Mouse (Mus musculus): ENCODE measurements around the gene Snrpd2. TPM values are rescaled to one million over a fixed set of nuclear protein-coding genes. Genes with fewer than 3 reads are reported as not detected.

Gene Snrpd2
- polyA plus RNA-seq, 1 experiment from 2014 or later: 97.8 TPM

DNA sequence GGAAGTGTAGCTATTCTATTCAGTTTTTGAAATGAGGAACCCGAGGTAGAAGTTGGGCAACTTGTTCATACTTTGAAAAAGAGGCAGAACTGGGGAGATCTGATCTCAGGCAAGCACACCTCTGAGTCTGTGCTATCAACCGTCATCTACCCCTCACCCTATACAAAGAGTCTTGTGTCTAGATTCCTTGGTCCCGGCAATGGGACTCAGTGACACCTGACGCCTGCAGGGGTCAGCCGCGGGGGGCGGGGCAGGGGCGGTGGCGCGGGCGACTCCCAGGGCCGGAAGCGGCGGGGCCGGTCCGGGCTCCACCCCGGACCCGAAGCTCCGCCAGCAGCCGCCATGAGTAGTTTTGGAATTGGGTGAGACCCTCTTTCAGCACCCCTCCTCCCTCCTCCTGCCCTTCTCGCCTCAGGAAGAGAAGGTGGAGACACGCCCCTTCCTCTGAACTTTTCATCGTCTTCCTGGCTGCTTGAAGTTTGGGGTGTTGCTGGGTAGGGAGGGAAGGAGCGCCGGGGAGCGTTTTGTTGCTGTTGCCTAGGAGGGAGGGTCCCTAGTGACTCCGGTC lies 31.4 kb downstream of the Snrpd2 start:
- Histone ChIP-seq H3K27ac (no peak overlapping the region), H3K4me1 (peaks cover 66% of the 10 kb centered on the region), H3K9me3 (replicated peaks) (no peaks in the 10 kb centered on the region), H3K4me2 (peak overlapping the region; percentile 87), H3K4me3 (peak overlapping the region; percentile 67), H3K9ac (peak overlapping the region; percentile 71), H3K36me3 (peaks cover 6% of the 10 kb centered on the region), H3K27me3 (replicated peaks) (peaks cover 47% of the 10 kb centered on the region)
- ATAC-seq: peak; percentile 33; the same call in 1 of the 2 replicates
- under 1% methylated on average over 27 of the region's 27 CpGs for WGBS (ENCODE audit: insufficient replicate concordance)

DNA sequence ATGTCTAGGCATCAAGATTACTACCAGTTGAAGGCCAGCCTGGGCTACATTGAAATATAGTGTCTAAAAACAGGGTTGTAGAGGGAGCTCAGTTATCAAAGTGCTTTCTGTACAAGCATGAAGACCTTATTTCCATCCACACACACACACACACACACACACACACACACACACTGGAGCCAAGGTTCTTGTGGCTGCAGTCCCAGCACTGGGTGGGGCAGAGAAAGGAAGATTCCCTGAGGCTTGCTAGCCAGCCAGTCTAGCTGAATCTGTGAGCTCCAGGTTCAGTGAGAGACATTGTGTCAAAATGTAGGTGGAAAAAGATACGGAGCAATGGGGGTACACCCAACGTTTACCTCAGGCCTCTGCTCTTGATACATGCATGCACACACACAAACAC lies 34.7 kb downstream of the Snrpd2 start:
- no peak overlapping the region for H3K27ac ChIP-seq
- WGBS (ENCODE audit: insufficient replicate concordance): 75% methylated on average over 2 of the region's 2 CpGs
- H3K9me3 ChIP-seq (replicated peaks): no peaks in the 10 kb centered on the region
- H3K36me3 ChIP-seq: peaks cover 10% of the 10 kb centered on the region
- peaks cover 38% of the 10 kb centered on the region for H3K4me1 ChIP-seq
- ATAC-seq: no peak
- H3K4me2 ChIP-seq: no peak overlapping the region
- no peak overlapping the region for H3K4me3 ChIP-seq
- H3K9ac ChIP-seq: no peak overlapping the region
- peaks cover 14% of the 10 kb centered on the region for H3K27me3 ChIP-seq (replicated peaks)

- WGBS (ENCODE audit: insufficient replicate concordance): 81% methylated on average over 6 of the region's 6 CpGs
- Histone ChIP-seq H3K36me3 (peaks cover 10% of the 10 kb centered on the region), H3K4me3 (no peak overlapping the region), H3K9ac (no peak overlapping the region; the same call in 1 of the 2 replicates), H3K4me1 (peaks cover 33% of the 10 kb centered on the region), H3K4me2 (no peak overlapping the region), H3K27ac (no peak overlapping the region), H3K9me3 (replicated peaks) (no peaks in the 10 kb centered on the region), H3K27me3 (replicated peaks) (peaks cover 9% of the 10 kb centered on the region; the same call in 1 of the 2 replicates)
- ATAC-seq: no peak
Observed at GRCm38 (mm10) chr7:19184758-19185157, 35.2 kb downstream of the Snrpd2 start.

DNA sequence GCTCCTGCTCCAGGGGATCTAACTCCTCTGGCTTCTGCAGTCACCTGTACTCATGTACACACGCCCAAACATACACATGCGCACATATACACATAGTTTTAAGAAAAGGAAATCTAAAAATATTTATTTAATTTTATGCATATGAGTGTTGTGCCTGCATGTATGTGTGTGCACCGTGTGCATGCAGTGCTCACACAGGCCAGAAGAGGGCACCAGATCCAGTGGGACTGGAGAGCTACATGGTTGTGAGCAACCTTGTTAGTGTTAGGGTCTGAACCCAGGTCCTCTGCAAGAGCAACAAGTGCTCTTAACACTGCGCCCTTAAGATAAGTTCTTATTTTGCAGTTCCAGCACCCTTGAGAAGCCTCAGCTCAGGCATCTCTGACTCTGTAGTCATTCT lies 45.2 kb downstream of the Snrpd2 start:
- Histone ChIP-seq H3K27me3 (replicated peaks) (no peaks in the 10 kb centered on the region), H3K36me3 (peaks cover 46% of the 10 kb centered on the region), H3K9me3 (replicated peaks) (peaks cover 4% of the 10 kb centered on the region; the same call in 1 of the 2 replicates), H3K4me3 (no peak overlapping the region), H3K4me1 (0 out of 2 replicates have a peak, but pooled peaks cover 3% of the 10 kb centered on the region), H3K27ac (no peak overlapping the region), H3K4me2 (no peak overlapping the region), H3K9ac (no peak overlapping the region)
- ATAC-seq: no peak
- 79% methylated on average over 4 of the region's 4 CpGs for WGBS (ENCODE audit: insufficient replicate concordance)

DNA sequence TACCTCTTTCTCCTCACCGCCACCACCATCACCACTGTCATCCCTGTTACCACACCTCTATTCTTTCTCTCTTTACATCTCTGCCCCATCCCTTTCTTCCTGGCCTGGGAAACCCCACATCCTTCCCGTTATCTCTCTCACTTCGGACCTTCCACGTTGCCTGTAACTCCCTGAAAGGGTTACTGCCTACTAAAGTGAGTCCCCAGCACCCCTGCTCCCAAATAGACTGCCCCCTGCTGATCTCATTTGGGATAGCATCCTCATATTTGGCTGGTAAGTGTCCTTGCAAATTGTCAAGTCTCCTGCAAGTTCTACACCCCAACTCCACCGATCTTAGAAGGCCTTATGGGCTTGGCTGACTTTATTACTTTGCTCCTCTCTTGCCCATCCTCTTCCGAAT lies 47.2 kb downstream of the Snrpd2 start:
- Histone ChIP-seq H3K4me2 (no peak overlapping the region), H3K27me3 (replicated peaks) (no peaks in the 10 kb centered on the region), H3K9me3 (replicated peaks) (peaks cover 4% of the 10 kb centered on the region; the same call in 1 of the 2 replicates), H3K4me3 (no peak overlapping the region), H3K36me3 (peaks cover 39% of the 10 kb centered on the region), H3K4me1 (peaks cover 3% of the 10 kb centered on the region), H3K27ac (no peak overlapping the region), H3K9ac (no peak overlapping the region)
- 50% methylated on average over 6 of the region's 6 CpGs for whole genome bisulfite sequencing (ENCODE audit: insufficient replicate concordance)
- no peak for ATAC-seq

DNA sequence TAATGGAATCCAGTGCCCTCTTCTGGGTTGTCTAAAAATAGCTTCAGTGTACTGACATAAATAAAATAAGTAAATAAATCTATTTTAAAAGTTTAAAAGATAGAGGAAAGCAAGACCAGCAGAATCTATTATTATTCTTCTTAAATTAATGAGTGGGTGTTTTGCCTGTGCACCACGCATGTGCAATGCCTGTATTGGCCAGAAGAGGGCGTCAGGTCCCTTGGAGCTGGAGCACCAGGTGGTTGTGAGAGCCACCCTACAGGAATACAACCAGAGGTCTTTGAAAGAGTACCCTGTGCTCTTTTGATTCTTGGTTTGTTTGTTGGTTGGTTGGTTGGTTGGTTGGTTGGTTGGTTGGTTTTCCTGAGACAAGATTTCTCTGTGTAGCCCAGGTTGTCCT lies 48.5 kb downstream of the Snrpd2 start:
- WGBS (ENCODE audit: insufficient replicate concordance): 20% methylated on average over 2 of the region's 2 CpGs
- Histone ChIP-seq H3K4me2 (no peak overlapping the region), H3K27me3 (replicated peaks) (no peaks in the 10 kb centered on the region), H3K9me3 (replicated peaks) (peaks cover 4% of the 10 kb centered on the region; the same call in 1 of the 2 replicates), H3K27ac (no peak overlapping the region), H3K4me1 (peaks cover 11% of the 10 kb centered on the region), H3K36me3 (peaks cover 32% of the 10 kb centered on the region), H3K9ac (no peak overlapping the region), H3K4me3 (no peak overlapping the region)
- no peak for ATAC-seq

DNA sequence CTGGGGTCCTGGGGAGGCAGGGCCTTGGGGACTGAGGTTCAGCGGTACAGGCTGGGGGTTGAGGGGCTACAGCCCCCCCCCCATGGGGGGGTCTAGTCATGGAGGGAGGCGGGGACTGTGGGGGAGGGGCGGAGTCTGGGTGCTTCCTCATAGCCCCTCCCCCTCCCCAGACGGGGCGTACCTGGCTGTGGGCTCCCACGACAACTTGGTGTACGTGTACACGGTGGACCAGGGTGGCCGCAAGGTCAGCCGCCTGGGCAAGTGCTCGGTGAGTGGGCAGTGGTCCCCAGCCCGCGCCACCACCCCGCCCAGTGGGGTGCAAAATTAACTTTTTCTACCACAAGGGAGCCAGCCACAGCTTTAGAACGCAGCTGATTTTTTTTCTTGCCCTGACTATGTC lies 52.1 kb downstream of the Snrpd2 start:
- Histone ChIP-seq H3K36me3 (peaks cover 32% of the 10 kb centered on the region), H3K9ac (no peak overlapping the region), H3K27me3 (replicated peaks) (no peaks in the 10 kb centered on the region), H3K9me3 (replicated peaks) (no peaks in the 10 kb centered on the region), H3K27ac (no peak overlapping the region), H3K4me1 (peaks cover 11% of the 10 kb centered on the region), H3K4me2 (no peak overlapping the region), H3K4me3 (no peak overlapping the region)
- ATAC-seq: 0 out of 2 replicates have a peak, but pooled peaks have one; percentile 16
- 69% methylated on average over 15 of the region's 15 CpGs for whole genome bisulfite sequencing (ENCODE audit: insufficient replicate concordance)

DNA sequence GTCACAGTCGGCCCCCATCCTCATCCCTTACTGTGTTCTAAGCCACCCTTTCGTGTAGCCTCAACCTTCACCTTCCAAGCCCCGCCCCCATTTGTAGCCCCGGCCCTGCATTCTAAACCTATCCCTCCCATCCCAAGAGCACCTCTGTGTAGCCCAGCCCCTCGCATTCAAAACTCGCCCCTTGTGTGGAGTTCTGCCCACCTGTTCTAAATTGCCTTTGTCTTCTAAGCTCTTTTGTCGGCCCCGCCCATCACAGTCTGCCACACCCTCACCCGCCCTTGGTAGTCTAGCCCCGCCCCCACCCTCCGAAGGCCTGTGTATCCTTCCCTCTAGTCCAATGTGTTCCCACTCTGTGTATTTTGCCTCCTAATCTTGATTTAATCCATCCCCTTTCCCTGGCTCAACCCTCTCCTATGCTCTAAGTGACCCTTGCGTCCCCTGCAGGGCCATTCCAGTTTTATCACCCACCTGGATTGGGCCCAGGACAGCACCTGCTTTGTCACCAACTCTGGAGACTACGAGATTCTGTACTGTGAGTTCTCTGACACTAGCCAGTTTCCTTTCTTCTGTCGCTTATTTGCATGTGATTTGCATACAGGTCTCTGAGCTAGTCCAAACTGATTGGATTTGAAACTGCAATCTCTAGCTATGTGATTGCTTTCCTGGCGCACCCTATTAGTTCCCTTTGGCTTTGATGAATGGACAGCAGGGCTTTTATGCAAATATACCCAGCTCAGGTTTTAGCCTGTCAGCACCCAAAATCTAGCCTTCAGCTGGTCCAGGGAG lies 52.7 kb downstream of the Snrpd2 start:
- ATAC-seq: peak; percentile 36
- Histone ChIP-seq H3K9ac (no peak overlapping the region), H3K9me3 (replicated peaks) (no peaks in the 10 kb centered on the region), H3K27me3 (replicated peaks) (no peaks in the 10 kb centered on the region), H3K4me2 (0 out of 2 replicates have a peak overlapping the region, but pooled peaks have one; percentile 4), H3K4me1 (peaks cover 11% of the 10 kb centered on the region), H3K4me3 (no peak overlapping the region), H3K27ac (no peak overlapping the region), H3K36me3 (peaks cover 30% of the 10 kb centered on the region)
- WGBS (ENCODE audit: insufficient replicate concordance): 58% methylated on average over 15 of the region's 15 CpGs

MicroRNA genes within 50 kb of the gene (microRNA counts, 519-probe panel; counts per million panel counts)
- 582 counts per million, percentile 70 among the panel's probes with 10 or more counts for microRNA mmu-miR-330

Small RNA genes lying within 50 kb of the gene (microRNA-seq; reads per million reads assigned to microRNA genes)
- 222 reads per million, percentile 57 among the genes with 10 or more reads in this experiment for gene Mir330

Other genes with a start within 250 kb of the Snrpd2 start
- gene Ccdc61, start 239.3 kb upstream of the Snrpd2 start, polyA plus RNA-seq (2016; fragmentation: Nextera tagmentation; extraction: Ambion mirVana): 16.8 and 18.3 TPM in 2 replicates
- 0.13 and 0.16 TPM in 2 replicates for gene Nova2, start 223.8 kb upstream of the Snrpd2 start, polyA plus RNA-seq (2016; fragmentation: Nextera tagmentation; extraction: Ambion mirVana)
- not detected in 2 replicates for gene Nanos2, start 162.3 kb upstream of the Snrpd2 start, polyA plus RNA-seq (2016; fragmentation: Nextera tagmentation; extraction: Ambion mirVana)
- 1.3 and 1.7 TPM in 2 replicates for gene Mypop, start 158.5 kb upstream of the Snrpd2 start, polyA plus RNA-seq (2016; fragmentation: Nextera tagmentation; extraction: Ambion mirVana)
- gene Irf2bp1, start 145.7 kb upstream of the Snrpd2 start, polyA plus RNA-seq (2016; fragmentation: Nextera tagmentation; extraction: Ambion mirVana): 20.1 and 22.3 TPM in 2 replicates
- gene Foxa3, start 126.2 kb upstream of the Snrpd2 start, polyA plus RNA-seq (2016; fragmentation: Nextera tagmentation; extraction: Ambion mirVana): 25.3 and 26.6 TPM in 2 replicates
- gene Sympk, start 125.3 kb upstream of the Snrpd2 start, polyA plus RNA-seq (2016; fragmentation: Nextera tagmentation; extraction: Ambion mirVana): 30.3 and 33.3 TPM in 2 replicates
- not detected in 2 replicates for gene Rsph6a, start 95.0 kb upstream of the Snrpd2 start, polyA plus RNA-seq (2016; fragmentation: Nextera tagmentation; extraction: Ambion mirVana)
- gene Dmwd, start 73.5 kb upstream of the Snrpd2 start, polyA plus RNA-seq (2016; fragmentation: Nextera tagmentation; extraction: Ambion mirVana): 7.4 and 7.9 TPM in 2 replicates
- 8.5 and 9.8 TPM in 2 replicates for gene Dmpk, start 65.9 kb upstream of the Snrpd2 start, polyA plus RNA-seq (2016; fragmentation: Nextera tagmentation; extraction: Ambion mirVana)
- gene Six5, start 55.1 kb upstream of the Snrpd2 start, polyA plus RNA-seq (2016; fragmentation: Nextera tagmentation; extraction: Ambion mirVana): 1.8 TPM in 2 replicates
- 0.55 and 0.66 TPM in 2 replicates for gene Gm4969, start 31.4 kb upstream of the Snrpd2 start, polyA plus RNA-seq (2016; fragmentation: Nextera tagmentation; extraction: Ambion mirVana)
- 8.1 and 10.1 TPM in 2 replicates for gene Fbxo46, start 29.9 kb upstream of the Snrpd2 start, polyA plus RNA-seq (2016; fragmentation: Nextera tagmentation; extraction: Ambion mirVana)
- gene Qpctl, start 431 bp upstream of the Snrpd2 start, polyA plus RNA-seq (2016; fragmentation: Nextera tagmentation; extraction: Ambion mirVana): 4.9 and 5.5 TPM in 2 replicates
- 0.18 and 0.41 TPM in 2 replicates for gene Gipr, start 16.4 kb downstream of the Snrpd2 start, polyA plus RNA-seq (2016; fragmentation: Nextera tagmentation; extraction: Ambion mirVana)
- 4.1 and 5.1 TPM in 2 replicates for gene Eml2, start 26.7 kb downstream of the Snrpd2 start, polyA plus RNA-seq (2016; fragmentation: Nextera tagmentation; extraction: Ambion mirVana)
- gene Gpr4, start 62.8 kb downstream of the Snrpd2 start, polyA plus RNA-seq (2016; fragmentation: Nextera tagmentation; extraction: Ambion mirVana): 0.51 and 0.62 TPM in 2 replicates
- 22.1 and 23.3 TPM in 2 replicates for gene Opa3, start 78.6 kb downstream of the Snrpd2 start, polyA plus RNA-seq (2016; fragmentation: Nextera tagmentation; extraction: Ambion mirVana)
- gene Vasp, start 122.1 kb downstream of the Snrpd2 start, polyA plus RNA-seq (2016; fragmentation: Nextera tagmentation; extraction: Ambion mirVana): 61.1 and 61.5 TPM in 2 replicates
- gene Ppm1n, start 130.3 kb downstream of the Snrpd2 start, polyA plus RNA-seq (2016; fragmentation: Nextera tagmentation; extraction: Ambion mirVana): not detected in 2 replicates
- 5.1 and 5.6 TPM in 2 replicates for gene Rtn2, start 132.9 kb downstream of the Snrpd2 start, polyA plus RNA-seq (2016; fragmentation: Nextera tagmentation; extraction: Ambion mirVana)
- gene Fosb, start 160.3 kb downstream of the Snrpd2 start, polyA plus RNA-seq (2016; fragmentation: Nextera tagmentation; extraction: Ambion mirVana): 0.04 and 0.05 TPM in 2 replicates
- gene Ercc1, start 195.1 kb downstream of the Snrpd2 start, polyA plus RNA-seq (2016; fragmentation: Nextera tagmentation; extraction: Ambion mirVana): 25.8 and 31.5 TPM in 2 replicates
- gene Cd3eap, start 209.8 kb downstream of the Snrpd2 start, polyA plus RNA-seq (2016; fragmentation: Nextera tagmentation; extraction: Ambion mirVana): 19.5 and 19.9 TPM in 2 replicates
- gene Ppp1r13l, start 210.0 kb downstream of the Snrpd2 start, polyA plus RNA-seq (2016; fragmentation: Nextera tagmentation; extraction: Ambion mirVana): 1.7 and 1.9 TPM in 2 replicates
- 9.9 and 10.9 TPM in 2 replicates for gene Ercc2, start 232.3 kb downstream of the Snrpd2 start, polyA plus RNA-seq (2016; fragmentation: Nextera tagmentation; extraction: Ambion mirVana)